Mouse (Mus musculus) heart, postnatal 0 days (tissue): ENCODE measurements around the gene AU018091. TPM values are rescaled to one million over a fixed set of nuclear protein-coding genes. Genes with fewer than 3 reads are reported as not detected.

Experiments used
- ATAC-seq: fragments of 200-750 bp; cut with Nextera tagmentation; 2 replicates; pipeline ENCODE4 v1.8.0; 2017; ENCODE audit warnings: low read depth, moderate number of reproducible peaks, moderate library complexity; ENCODE audit not compliant: insufficient read depth
- DNase-seq: peaks from one replicate; pipeline ENCODE4 v3.0.0-alpha.2; 2016; ENCODE audit warnings: low spot score
- H3K27ac ChIP-seq: fragments of 300-500 bp; sonication (generic); 2 replicates; pipeline ENCODE4 v1.5.1; 2014; ENCODE audit warnings: low read depth, mild to moderate bottlenecking
- H3K27me3 ChIP-seq: fragments of 300-500 bp; sonication (generic); 2 replicates; pipeline ENCODE4 v1.6.1; 2014; ENCODE audit warnings: low read length, mixed read lengths; ENCODE audit not compliant: control insufficient read depth, insufficient read depth
- H3K36me3 ChIP-seq: fragments of 300-500 bp; sonication (generic); replicated peaks from 2 replicates; pipeline ENCODE4 v1.6.1; 2014; ENCODE audit warnings: low read length, mixed read lengths; ENCODE audit not compliant: control insufficient read depth, insufficient read depth
- H3K4me1 ChIP-seq: fragments of 300-500 bp; sonication (generic); 2 replicates; pipeline ENCODE4 v1.6.1; 2014; ENCODE audit warnings: antibody characterized with exemption; ENCODE audit not compliant: control insufficient read depth, insufficient read depth
- H3K4me2 ChIP-seq: fragments of 300-500 bp; sonication (generic); 2 replicates; pipeline ENCODE4 v1.6.1; 2014; ENCODE audit warnings: low read depth, mild to moderate bottlenecking, low read length, moderate library complexity
- H3K4me3 ChIP-seq: fragments of 300-500 bp; sonication (generic); 2 replicates; pipeline ENCODE4 v1.5.1; 2014; ENCODE audit warnings: low read depth, low read length
- H3K9ac ChIP-seq: fragments of 300-500 bp; sonication (generic); replicated peaks from 2 replicates; pipeline ENCODE4 v1.6.1; 2014; ENCODE audit warnings: low read depth, low read length, mixed read lengths
- H3K9me3 ChIP-seq: fragments of 300-500 bp; sonication (generic); replicated peaks from 2 replicates; pipeline ENCODE4 v1.6.1; 2016; ENCODE audit warnings: low read length; ENCODE audit not compliant: control insufficient read depth
- CTCF ChIP-seq: IDR thresholded peaks from 2 replicates; pipeline ENCODE4 v1.5.1; 2016; ENCODE audit warnings: antibody characterized with exemption, control low read depth, low read depth
- EP300 ChIP-seq: IDR thresholded peaks from 2 replicates; pipeline ENCODE4 v1.6.1; 2016; ENCODE audit warnings: antibody characterized with exemption, low read depth
- WGBS: fragments of 180-500 bp; shearing (Covaris S2); extraction: QIAGEN DNeasy Blood & Tissue Kit; methylation state at CpG from one replicate; pipeline ENCODE4 v1.1.7; 2014; 5-methylcytosine and 5-hydroxymethylcytosine counted together
- polyA plus RNA-seq: library from polyadenylated mRNA; unstranded; fragments of >200 nt; fragmentation: Nextera tagmentation; extraction: Ambion mirVana; gene quantifications from 2 replicates; pipeline ENCODE4 v1.2.1, GENCODE M21; 2015
- total RNA-seq: library from RNA; depleted of rRNA; stranded (reverse); fragments of >200 nt; gene quantifications from 2 replicates; pipeline ENCODE4 v1.2.3, GENCODE M21; 2014; ENCODE audit warnings: low replicate concordance

Gene AU018091
- total and polyA plus RNA-seq, 2 experiments from 2014 or later = not detected

DNA sequence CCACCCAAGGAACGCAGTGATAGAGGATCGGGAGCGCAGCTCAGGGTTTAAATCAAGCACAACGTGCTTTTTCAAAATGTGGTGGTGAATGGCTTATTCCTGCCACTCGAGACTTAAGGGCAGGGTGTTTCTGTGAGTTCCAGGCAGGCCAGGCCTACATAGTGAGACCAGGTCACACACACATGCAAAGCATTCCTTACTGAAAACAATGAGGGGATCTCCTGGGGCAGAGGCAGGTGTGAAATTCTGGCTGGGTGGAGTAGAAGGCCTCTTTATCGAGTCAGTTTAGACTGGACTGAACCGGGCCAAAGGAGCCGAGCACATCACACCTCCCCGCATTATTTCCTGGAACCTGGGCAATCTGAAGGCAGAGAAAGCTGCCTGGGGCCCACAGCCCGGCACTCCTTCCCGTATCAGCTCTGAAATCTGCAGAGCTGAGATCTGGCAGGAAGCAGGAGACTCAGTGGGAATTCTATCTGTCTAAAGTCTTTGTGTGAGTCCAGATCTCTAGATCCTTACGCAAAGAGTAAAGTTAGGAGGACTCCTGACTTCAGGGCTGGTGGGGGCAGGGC is 32.2 kb upstream of the AU018091 start:
- TF ChIP-seq EP300 (no peak), CTCF (no peak)
- WGBS = 25% methylated on average over 12 of the region's 12 CpGs
- no peak overlapping the region for H3K27ac ChIP-seq

DNA sequence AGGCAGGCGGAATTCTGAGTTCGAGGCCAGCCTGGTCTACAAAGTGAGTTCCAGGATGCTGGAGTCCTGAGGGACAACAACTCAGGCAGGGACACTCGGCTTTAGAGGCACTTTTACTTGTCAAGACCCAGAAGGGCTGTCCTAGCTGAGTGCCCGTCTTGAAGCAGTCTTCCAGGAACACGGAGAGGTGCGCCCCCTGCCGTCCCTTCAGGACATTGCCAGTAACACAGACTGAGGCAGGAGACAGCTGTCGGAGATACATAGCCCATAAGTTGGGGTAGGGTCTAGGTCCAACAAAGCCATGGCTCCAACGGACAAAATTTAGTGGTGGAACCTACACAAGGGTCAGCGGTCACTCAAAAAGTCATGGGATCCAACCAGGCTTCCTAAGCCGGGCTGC is 29.9 kb upstream of the AU018091 start:
- Histone ChIP-seq H3K27me3 (no peaks in the 10 kb centered on the region), H3K9me3 (no peaks in the 10 kb centered on the region), H3K27ac (no peak overlapping the region), H3K9ac (no peak overlapping the region), H3K4me3 (no peak overlapping the region), H3K4me1 (no peaks in the 10 kb centered on the region), H3K4me2 (no peak overlapping the region), H3K36me3 (no peaks in the 10 kb centered on the region)
- no peak for ATAC-seq
- 38% methylated on average over 11 of the region's 11 CpGs for WGBS
- no peak for TF ChIP-seq EP300
- TF ChIP-seq CTCF = no peak
- no peak for DNase-seq

More for the DNA sequence above, 32.2 kb upstream of the AU018091 start:
- Histone ChIP-seq H3K4me2 (no peak overlapping the region), H3K4me1 (no peaks in the 10 kb centered on the region; the same call in 1 of the 2 replicates), H3K36me3 (no peaks in the 10 kb centered on the region), H3K9me3 (no peaks in the 10 kb centered on the region), H3K27me3 (no peaks in the 10 kb centered on the region), H3K9ac (no peak overlapping the region), H3K4me3 (no peak overlapping the region)
- DNase-seq (no peak), ATAC-seq (no peak)

DNA sequence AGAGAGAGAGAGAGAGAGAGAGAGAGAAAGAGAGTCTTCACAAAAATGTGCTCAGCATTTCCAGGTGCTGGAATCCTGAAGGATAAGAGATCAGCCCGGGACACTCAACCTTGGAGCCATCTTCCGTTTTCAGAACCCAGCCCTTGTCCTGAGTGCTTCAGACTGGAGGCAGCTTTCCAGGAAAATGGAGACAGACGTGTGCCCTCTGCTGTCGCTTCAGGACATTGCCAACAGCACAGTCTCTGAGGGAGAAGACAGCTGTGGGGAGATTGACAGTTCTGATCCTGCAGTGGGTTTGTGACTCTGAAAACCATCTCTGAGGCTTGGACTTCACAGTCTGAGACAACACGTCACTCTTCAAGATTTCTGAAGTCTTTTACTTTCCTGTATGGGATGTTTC is 26.8 kb upstream of the AU018091 start:
- Histone ChIP-seq H3K9me3 (no peaks in the 10 kb centered on the region), H3K4me2 (no peak overlapping the region), H3K27ac (no peak overlapping the region), H3K9ac (no peak overlapping the region), H3K4me3 (no peak overlapping the region), H3K36me3 (no peaks in the 10 kb centered on the region), H3K4me1 (no peaks in the 10 kb centered on the region), H3K27me3 (no peaks in the 10 kb centered on the region)
- ATAC-seq (no peak), DNase-seq (no peak)
- no peak for TF ChIP-seq EP300
- no peak for TF ChIP-seq CTCF
- WGBS = 61% methylated on average over 5 of the region's 5 CpGs

DNA sequence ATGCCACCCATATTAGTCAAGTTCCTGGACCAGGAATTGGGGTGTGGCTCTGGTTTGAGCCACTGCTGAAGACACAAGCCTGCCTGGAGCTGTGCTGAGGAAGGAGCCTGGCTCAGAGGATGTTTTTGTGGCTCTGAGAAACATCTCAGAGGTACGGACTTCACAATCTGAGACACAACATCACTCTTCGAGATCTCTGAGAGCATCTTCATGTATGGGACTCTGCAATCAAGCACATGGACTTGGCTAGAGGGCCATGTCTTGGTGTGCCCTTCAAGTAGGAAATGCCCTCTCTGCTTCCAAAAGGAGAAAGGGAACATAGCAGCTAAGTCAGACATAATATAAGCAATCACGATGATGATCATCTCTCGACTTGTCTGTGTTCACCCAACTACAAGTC is 25.5 kb upstream of the AU018091 start:
- WGBS = 89% methylated on average over 4 of the region's 4 CpGs
- Histone ChIP-seq H3K9ac (no peak overlapping the region), H3K9me3 (no peaks in the 10 kb centered on the region), H3K36me3 (no peaks in the 10 kb centered on the region), H3K27ac (no peak overlapping the region), H3K27me3 (no peaks in the 10 kb centered on the region), H3K4me3 (no peak overlapping the region), H3K4me1 (no peaks in the 10 kb centered on the region), H3K4me2 (no peak overlapping the region)
- TF ChIP-seq CTCF (no peak), EP300 (no peak)
- DNase-seq (no peak), ATAC-seq (no peak)

DNA sequence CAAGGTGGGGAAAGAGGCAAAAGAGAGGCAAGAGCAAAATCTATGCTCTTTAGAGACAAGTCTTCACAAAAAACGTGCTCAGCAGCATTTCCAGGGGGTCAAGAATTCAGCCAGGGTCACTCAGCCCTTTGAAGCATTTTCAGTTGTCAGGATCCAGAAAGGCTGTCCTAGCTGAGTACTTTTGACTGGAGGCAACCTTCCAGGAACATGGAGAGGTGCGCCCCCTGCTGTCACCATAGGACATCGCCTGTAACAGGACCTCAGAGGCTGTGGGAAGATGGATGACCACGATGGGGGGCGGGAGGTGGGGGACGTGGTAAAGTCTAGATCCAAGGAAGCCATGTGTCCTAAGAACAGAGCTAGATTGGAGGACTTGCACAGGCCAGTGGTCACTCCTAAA is 24.9 kb upstream of the AU018091 start:
- Histone ChIP-seq H3K27me3 (no peaks in the 10 kb centered on the region), H3K9me3 (no peaks in the 10 kb centered on the region), H3K4me2 (no peak overlapping the region), H3K27ac (no peak overlapping the region), H3K4me3 (no peak overlapping the region), H3K9ac (no peak overlapping the region), H3K36me3 (no peaks in the 10 kb centered on the region), H3K4me1 (no peaks in the 10 kb centered on the region)
- WGBS = 12% methylated on average over 5 of the region's 6 CpGs
- DNase-seq = no peak
- no peak; the same call in 1 of the 2 replicates for ATAC-seq
- TF ChIP-seq CTCF = peak; percentile 46
- TF ChIP-seq EP300 = no peak

DNA sequence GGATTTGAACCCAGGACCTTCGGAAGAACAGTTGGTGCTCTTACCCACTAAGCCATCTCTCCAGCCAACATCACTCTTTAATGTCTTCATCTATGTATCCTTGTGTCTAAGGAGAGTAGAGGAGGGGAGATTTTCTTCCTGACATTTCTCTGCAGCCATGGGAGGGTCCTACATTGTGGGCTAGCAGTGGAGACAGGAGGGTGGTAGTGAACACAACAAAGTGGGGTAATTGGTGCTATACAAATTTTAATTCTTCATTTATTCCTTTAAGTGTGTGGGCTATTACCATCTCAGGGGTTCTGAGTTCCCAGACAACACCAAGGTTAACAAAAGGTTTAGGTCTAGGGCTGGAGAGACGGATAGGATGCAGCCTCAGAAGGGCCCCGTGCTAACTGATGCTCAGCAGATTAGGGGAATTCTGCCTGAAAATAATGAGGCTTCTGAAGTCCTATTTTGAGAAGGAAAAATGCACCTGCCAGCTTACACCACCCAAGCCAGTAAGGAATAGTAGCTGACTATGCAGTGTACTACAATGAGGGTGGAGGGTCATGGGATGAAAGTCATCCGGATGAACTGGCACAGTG is 24.1 kb upstream of the AU018091 start:
- H3K27me3 ChIP-seq = no peaks in the 10 kb centered on the region
- WGBS = 78% methylated on average over 4 of the region's 4 CpGs
- H3K27ac ChIP-seq = no peak overlapping the region
- no peak overlapping the region for H3K4me3 ChIP-seq
- H3K4me2 ChIP-seq = no peak overlapping the region
- no peak for DNase-seq
- ATAC-seq = no peak
- H3K9ac ChIP-seq = no peak overlapping the region
- H3K9me3 ChIP-seq = no peaks in the 10 kb centered on the region
- H3K36me3 ChIP-seq = no peaks in the 10 kb centered on the region
- H3K4me1 ChIP-seq = no peaks in the 10 kb centered on the region
- TF ChIP-seq CTCF = no peak
